Mouse (Mus musculus) B cell, adult 2 months (primary cell): Measurements from ENCODE around the gene Tmbim4.

Experiments used
- DNase-seq, 2 experiments: peaks; one replicate each; pipeline ENCODE4 v3.0.0; 2022

Gene Tmbim4

GRCm38 (mm10) chr10:120201131-120201921 lies at the start of gene Tmbim4:
TSS of gene Tmbim4 (plus strand) at chr10:120201590.
- DNase-seq, result peak; percentile 88

GRCm38 (mm10) chr10:120151672-120152071 lies 49.7 kb upstream of the Tmbim4 start:
- no peak for DNase-seq

GRCm38 (mm10) chr10:120153911-120154310 lies 47.5 kb upstream of the Tmbim4 start:
- no peak for DNase-seq

- no peak for DNase-seq
Observed at GRCm38 (mm10) chr10:120160533-120160932, 40.9 kb upstream of the Tmbim4 start.

DNA sequence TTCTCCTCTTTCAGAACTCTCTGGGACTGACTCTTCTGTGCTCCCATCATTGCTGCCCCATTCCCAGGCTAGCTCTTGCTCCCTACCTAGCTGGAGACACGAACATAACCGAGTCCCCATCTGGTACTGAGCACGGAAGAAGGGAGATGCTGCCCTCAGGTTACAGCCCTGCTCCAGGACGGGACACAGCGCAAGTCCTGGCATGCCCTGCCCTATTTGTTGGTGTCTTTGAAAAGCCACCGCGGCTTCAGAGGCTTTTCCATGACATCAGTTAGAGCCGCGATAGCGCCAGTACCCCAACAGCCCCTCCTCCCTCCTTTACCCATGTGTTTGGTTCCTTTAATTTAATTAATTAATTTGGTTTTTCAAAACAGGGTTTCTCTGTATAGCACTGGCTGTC lies 38.5 kb upstream of the Tmbim4 start:
- DNase-seq, result no peak

DNA sequence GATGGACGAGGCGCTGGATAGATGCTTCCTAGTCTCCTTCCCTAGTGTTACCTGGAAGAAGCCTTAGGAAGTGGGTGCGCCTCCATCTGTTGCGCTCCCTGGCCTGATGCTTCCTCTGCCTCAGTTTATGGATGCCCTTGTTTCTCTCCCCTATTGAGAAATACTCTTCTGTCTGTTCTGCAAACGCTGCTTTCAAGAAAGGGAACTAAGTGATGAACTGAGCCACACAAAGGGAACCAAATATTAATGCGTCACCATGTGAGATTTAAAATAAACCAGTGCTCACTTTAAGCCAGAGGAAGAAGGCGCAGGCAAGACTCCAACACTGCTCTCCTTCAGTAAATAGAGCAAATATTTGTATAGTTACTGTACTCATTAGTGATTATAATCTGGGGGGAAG lies 37.9 kb upstream of the Tmbim4 start:
- no peak for DNase-seq

GRCm38 (mm10) chr10:120164931-120165792 lies 36.2 kb upstream of the Tmbim4 start:
- no peak for DNase-seq

DNA sequence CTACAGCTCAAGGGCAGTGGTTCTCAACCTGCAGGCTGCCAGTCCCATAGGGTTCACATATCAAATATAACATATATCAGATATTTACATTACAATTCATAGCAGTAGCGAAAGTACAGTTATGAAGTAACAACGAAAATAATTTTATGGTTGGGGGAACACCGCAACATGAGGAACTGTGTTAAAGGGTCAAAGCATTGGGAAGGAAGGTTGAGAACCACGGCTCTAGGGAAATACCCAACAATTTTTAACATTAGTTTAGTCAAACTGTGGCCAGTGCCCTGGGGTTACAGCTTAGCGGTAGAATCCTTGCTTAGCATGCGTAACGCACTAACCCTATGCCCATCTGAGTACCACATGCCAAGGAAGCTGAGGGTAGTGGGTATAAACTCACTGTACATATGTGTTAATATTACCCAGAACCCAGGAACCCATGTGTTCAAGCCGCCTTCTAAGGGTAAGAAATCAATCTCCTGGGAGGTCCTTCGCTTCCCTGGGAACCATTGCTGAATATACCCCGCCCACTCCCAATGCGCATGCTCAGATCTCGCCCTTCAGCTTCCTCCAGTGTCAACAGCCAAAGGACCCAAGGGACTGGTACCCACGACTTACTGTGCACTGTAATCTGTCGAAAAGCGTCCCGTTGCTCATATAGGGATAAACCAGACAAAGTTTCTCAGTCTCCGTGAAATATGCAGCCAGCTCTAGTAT lies 35.4 kb upstream of the Tmbim4 start:
- DNase-seq, result no peak

DNA sequence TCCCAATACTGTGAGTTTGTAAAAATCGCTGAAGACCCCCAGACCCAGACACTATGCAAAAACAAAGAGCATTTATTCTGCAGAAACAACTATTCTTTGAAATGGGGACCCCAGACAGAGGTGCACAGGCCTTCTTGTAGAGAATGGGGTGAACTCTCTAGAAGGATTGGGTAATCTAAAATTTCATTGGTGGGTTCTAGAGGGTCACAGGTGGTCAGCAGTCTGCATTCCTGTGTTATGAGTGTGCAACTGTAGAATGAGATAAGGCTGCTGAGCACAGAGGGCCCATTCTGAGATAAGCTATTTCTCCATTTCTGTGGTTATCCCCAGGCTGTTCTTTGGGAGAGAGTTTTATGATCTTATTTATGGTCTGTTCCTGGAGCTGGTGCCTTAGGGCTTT lies 33.3 kb upstream of the Tmbim4 start:
- no peak for DNase-seq

GRCm38 (mm10) chr10:120169064-120169463 lies 32.3 kb upstream of the Tmbim4 start:
- DNase-seq, result no peak

DNA sequence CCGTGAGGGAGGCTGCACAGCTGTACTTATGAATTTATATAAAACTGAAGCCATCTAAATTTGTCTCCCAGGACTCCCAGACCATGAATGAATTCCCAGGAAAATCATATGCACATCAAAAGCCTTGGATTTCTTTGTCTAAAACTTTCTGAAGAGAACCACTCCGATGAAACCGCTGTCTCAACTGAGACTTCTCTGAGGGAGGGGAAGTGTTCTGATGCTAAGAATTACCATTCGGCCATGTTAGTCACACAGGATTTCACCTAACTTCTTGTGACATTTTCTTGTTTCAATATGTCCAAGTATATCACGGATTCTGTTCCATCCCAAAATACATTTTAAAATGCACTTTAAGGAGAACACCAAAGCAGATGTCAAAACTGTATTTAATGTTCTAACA lies 31.5 kb upstream of the Tmbim4 start:
- no peak for DNase-seq

GRCm38 (mm10) chr10:120170277-120170676 lies 31.1 kb upstream of the Tmbim4 start:
- no peak for DNase-seq

DNA sequence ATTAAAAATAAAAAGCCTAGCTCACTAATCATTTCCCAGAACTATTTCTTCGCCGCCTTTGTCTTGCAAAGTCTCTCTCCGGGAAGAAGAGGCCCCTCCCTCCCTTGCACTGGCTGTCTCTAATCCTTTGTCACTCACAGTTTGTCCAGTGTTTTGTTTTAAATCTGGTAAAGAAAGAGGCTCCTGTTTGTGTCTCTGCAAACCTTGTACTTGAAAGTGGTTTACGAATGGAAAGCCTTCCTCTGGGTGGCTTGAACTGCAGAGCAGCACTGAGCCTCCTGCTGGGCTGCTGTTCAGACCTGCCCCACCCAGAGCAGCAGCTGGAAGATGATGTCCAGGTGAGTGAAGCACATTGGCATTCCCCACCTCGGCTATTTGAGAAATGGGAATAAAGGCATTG lies 30.1 kb upstream of the Tmbim4 start:
- no peak for DNase-seq

GRCm38 (mm10) chr10:120174192-120174705 lies 27.1 kb upstream of the Tmbim4 start:
- no peak for DNase-seq

DNA sequence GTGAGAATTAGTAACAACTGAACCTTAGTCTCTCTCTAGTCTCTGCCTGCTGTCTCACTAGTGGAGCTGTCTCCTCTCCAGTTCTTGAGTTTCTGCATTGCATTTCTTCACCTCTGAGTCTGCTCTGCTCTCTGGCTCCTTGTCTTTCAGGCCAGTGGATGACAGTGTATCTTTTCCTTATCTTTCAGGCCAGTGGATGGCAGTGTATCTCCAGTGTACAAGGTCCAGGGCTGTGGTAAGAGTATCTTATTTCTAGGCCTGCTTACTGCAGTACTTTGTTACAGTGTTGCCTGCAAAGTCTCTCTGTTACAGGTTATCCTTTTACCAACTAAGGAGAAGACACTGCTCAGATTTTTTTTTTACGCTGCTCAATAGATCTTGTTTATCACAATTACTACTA lies 18.5 kb upstream of the Tmbim4 start:
- DNase-seq, result peak; percentile 52 to 58

DNA sequence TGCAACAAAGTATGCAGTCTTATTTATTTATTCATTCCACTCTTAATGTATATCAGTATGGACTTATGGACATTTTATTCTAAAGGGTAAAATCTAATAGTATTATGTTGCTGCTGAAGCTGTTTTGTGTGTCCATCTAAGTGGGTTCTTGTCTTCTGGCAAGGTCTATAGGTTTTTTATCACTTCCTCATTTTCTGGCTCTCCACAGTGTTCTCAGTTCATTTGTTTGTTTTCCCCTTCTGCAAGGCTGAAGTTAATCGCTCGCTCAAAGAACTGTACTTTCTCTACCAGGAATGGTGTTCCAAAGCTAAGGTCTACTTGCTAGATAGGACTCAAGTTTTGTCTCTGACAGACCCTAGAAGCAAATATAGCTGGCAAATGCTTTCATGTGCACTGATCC lies 18.0 kb upstream of the Tmbim4 start:
- peak in 1 of 2 experiments; percentile 26 for DNase-seq

- no peak for DNase-seq
Observed at GRCm38 (mm10) chr10:120188513-120188912, 12.9 kb upstream of the Tmbim4 start.

GRCm38 (mm10) chr10:120189276-120189675 lies 12.1 kb upstream of the Tmbim4 start:
- DNase-seq, result peak; percentile 56

GRCm38 (mm10) chr10:120189782-120190181 lies 11.6 kb upstream of the Tmbim4 start:
- DNase-seq, result peak; percentile 46 to 51

GRCm38 (mm10) chr10:120191165-120191564 lies 10.2 kb upstream of the Tmbim4 start:
- DNase-seq, result peak; percentile 64 to 75

- no peak for DNase-seq
Observed at GRCm38 (mm10) chr10:120192278-120192677, 9.1 kb upstream of the Tmbim4 start.

DNA sequence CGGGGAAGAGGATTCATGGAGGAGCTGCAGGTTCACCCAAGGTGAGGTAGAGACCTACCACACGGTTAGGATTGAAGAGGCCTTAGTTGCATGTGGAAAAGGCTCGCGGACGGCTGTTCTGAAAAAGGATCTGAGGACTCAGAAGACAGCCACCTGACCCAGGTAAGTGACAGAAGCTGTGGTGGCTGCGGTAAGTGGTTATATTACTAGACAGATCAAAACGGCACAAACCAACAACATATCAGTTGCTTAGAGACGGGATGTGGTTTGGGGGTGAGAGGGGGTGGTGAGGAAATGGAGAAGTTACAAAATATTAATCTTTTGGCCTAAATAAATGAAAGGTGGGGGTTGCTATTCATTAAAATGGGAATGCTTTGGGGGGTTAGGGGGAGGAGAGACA lies 8.1 kb upstream of the Tmbim4 start:
- peak; percentile 83 to 90 for DNase-seq
